Mouse (Mus musculus) hematopoietic multipotent progenitor cell, adult 10-12 weeks (in vitro differentiated cells): ENCODE results near the gene Olfr1428. TPM values are rescaled to one million over a fixed set of nuclear protein-coding genes. Genes with fewer than 3 reads are reported as not detected.

Source experiments
- polyA plus RNA-seq: library from polyadenylated mRNA; stranded (reverse); fragments of >175 nt; gene quantifications from 2 replicates; pipeline ENCODE4 v1.2.3, GENCODE M21; 2012; ENCODE audit warnings: low replicate concordance

Olfr1428 gene
- polyA plus RNA-seq: not detected in 2 replicates

DNA sequence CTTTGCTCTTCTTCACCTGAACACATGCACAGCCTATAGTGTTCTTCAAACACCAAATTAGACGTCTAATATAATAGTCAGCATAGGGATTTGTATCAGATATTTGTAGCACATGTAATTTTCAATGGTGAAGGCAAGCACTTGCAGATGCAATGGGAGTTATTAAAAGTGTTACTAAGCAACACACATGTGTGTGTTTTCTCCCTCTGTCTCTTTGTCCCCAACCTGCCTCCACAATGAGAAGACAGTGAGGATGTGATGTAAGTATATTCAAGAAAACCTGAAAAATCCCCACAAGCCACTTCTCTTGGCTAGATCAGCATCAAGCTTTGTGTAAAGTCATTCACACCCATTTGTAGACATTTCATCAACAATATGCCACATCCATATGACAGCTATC, at the start of gene Olfr1428:
Gene Olfr1428 (minus strand): TSS at position 101 of the 400 bp plus-strand sequence.

GRCm38 (mm10) chr19:12123103-12123502, 7.4 kb upstream of the Olfr1428 start, which contains the start of gene Olfr76:
Olfr76 (minus strand) TSS chr19:12123203.

DNA sequence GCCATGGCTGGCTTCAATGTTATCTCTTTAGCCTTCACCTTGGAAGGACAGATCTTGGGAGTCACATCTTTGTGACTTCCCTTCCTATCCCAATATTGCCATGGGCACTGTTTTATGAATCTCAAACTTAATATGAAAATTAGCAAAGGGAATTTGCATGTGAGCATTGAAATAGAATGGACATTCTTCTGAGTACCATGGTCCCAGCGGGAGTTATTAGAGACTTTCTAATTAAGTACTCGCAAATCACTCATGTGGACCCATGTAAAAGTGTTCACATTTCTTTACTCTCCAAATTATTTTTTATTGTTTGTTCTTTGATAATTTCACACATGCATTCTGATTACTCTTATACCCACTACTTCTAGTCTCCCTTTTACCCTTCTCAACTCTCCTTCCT, 12.5 kb downstream of the Olfr1428 start, which contains the start of gene Olfr1427:
Gene Olfr1427 (minus strand): TSS at position 101 of the 400 bp plus-strand sequence.

DNA sequence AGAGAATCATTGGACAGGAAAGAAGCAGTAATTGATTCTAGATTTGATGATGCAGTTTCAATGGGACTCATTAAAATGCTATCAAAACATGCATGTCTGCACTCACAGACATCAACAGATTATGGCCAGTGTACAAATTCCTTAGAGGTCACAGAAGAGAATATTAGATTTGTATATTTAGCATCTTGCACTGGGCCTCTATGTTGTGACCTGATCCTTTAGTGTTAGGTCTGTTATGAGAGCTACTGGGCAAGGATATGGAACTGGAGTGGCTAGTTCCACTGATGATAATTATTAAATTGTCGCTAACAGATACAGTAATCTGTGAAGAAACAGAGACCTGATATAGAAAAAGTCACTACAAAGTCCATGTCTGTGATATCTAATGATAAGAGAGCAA, 23.8 kb downstream of the Olfr1428 start, which contains the start of gene Olfr1426:
Gene Olfr1426 (minus strand): TSS at position 101 of the 400 bp plus-strand sequence.

DNA sequence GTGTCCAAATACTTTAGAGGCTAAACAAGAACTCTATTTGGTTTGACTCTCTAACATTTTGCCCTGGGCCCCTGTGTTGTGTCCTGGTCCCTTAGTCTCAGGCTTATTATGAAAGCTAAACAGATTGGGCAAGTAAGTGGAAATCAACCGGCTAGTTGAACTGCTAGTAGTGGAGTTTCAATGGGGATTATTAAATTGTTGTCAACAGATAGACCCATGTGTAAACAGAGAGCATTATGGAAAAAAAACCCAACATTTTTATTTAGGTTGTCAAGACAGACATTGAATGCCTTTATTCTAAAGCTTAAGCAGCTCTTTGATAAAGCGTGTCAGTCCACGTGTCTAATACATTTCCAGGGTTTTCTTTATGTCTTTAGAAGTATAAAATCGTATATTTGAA, 38.1 kb downstream of the Olfr1428 start, which contains the start of gene Olfr1425:
Gene Olfr1425 (minus strand): TSS at position 101 of the 400 bp plus-strand sequence.

GRCm38 (mm10) chr19:12062582-12062981, 53.1 kb downstream of the Olfr1428 start, which contains the start of gene Olfr1424:
Olfr1424 (minus strand) TSS chr19:12062682.

Other genes starting within 250 kb of the Olfr1428 start
- gene Olfr1419, start 240.8 kb downstream of the Olfr1428 start, polyA plus RNA-seq: not detected in 2 replicates
- not detected in 2 replicates for gene Olfr1420, start 229.3 kb downstream of the Olfr1428 start, polyA plus RNA-seq
- gene Patl1, start 203.5 kb downstream of the Olfr1428 start, polyA plus RNA-seq: 10.1 and 15.0 TPM in 2 replicates
- 7.2 and 10.9 TPM in 2 replicates for gene Osbp, start 150.0 kb downstream of the Olfr1428 start, polyA plus RNA-seq
- 0.02 TPM in 1 of 2 replicates, not detected in the other for gene Olfr1423, start 74.6 kb downstream of the Olfr1428 start, polyA plus RNA-seq
- gene Olfr1424, start 53.2 kb downstream of the Olfr1428 start, polyA plus RNA-seq: not detected in 2 replicates
- 0.20 TPM in 1 of 2 replicates, not detected in the other for gene Olfr1425, start 38.2 kb downstream of the Olfr1428 start, polyA plus RNA-seq
- not detected in 2 replicates for gene Olfr1426, start 23.9 kb downstream of the Olfr1428 start, polyA plus RNA-seq
- gene Olfr1427, start 12.6 kb downstream of the Olfr1428 start, polyA plus RNA-seq: not detected in 2 replicates
- not detected in 2 replicates for gene Olfr76, start 7.3 kb upstream of the Olfr1428 start, polyA plus RNA-seq
- not detected in 2 replicates for gene Olfr1555-ps1, start 54.2 kb upstream of the Olfr1428 start, polyA plus RNA-seq
- not detected in 2 replicates for gene Olfr1431, start 84.7 kb upstream of the Olfr1428 start, polyA plus RNA-seq
- not detected in 2 replicates for gene Olfr1432, start 116.7 kb upstream of the Olfr1428 start, polyA plus RNA-seq
- gene Olfr262, start 125.8 kb upstream of the Olfr1428 start, polyA plus RNA-seq: not detected in 2 replicates
- gene Olfr235, start 145.1 kb upstream of the Olfr1428 start, polyA plus RNA-seq: not detected in 2 replicates
- gene Olfr1434, start 164.0 kb upstream of the Olfr1428 start, polyA plus RNA-seq: 0.15 TPM in 1 of 2 replicates, not detected in the other
- not detected in 2 replicates for gene Olfr1436, start 183.2 kb upstream of the Olfr1428 start, polyA plus RNA-seq
- not detected in 2 replicates for gene Olfr1437, start 209.2 kb upstream of the Olfr1428 start, polyA plus RNA-seq
- gene Olfr1438-ps1, start 220.0 kb upstream of the Olfr1428 start, polyA plus RNA-seq: not detected in 2 replicates